Mouse (Mus musculus) adrenal gland, postnatal 36 days (tissue): ENCODE measurements at regions not wholly inside any gene's neighbourhood (a gene's known extent, or its start where the extent isn't known, plus 50 kb on each side); places are given as distances from the start of the nearest gene placed in this dataset.

Experiments used
- DNase-seq, 2 experiments: peaks; one replicate each; pipeline ENCODE4 v3.0.0; 2021; ENCODE audit warnings: mixed read lengths in 1 of 2

DNA sequence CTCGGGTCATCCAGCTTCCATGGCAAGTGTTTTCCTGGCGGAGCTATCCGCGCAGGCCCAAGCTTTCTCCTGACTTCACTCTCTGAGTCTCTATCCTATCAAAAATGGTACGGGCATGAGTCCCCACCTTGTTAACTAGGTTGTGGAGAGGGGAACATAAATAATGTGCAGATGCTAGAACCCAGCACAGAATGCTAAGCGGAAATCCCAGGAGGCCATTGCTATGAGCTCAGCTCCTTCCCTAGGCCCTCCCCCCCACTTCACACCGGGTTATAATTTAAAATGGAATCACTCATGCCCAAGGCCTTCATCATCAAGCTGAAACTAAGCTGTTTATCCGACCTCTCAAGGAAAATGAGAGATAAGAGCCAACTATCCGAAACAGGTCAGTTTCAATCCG is 60.4 kb upstream of the Cd83 start:
- no peak for DNase-seq

DNA sequence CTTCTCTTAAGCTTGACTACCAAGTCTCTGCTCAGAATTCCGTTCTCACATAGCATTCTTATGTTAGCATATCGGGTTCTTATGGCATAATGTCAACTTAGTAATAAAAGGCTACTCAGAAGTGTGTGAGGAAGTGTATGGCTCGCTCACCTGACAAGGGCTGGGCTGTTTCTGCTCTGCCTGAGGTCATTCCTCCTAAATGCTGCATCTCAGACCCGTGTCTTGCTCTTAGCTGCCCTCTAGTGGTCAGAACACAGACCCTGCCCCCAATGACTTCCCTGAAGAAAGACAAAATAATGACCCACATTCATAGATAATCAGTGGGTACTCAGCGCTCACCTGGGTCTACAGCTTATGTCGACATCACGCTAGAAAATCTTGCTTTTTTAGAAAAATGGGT is 58.9 kb upstream of the Cd83 start:
- DNase-seq: peak; percentile 69 to 79

DNA sequence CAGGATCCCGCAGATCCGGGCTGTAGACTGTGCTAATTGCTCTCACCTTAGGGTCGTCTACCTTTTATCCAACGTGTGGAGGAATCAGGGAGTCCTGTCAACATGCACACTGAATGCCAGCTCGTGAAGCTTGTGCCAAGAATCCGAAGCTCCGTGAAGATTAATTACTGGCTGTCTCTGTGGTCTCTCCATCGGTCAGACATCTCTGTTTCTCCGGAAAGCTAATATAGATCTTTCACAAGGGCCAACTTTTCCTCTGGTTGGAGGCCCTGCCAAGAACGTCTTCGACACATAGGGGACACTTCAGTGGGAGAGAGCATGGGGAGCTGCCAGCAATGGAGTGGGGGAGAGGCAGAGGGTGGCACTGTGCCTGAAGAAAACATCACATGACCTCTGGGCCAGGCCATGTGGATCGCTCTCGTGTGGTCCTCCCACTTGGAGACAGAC is 57.7 kb upstream of the Cd83 start:
- peak in 1 of 2 experiments; percentile 19 for DNase-seq

DNA sequence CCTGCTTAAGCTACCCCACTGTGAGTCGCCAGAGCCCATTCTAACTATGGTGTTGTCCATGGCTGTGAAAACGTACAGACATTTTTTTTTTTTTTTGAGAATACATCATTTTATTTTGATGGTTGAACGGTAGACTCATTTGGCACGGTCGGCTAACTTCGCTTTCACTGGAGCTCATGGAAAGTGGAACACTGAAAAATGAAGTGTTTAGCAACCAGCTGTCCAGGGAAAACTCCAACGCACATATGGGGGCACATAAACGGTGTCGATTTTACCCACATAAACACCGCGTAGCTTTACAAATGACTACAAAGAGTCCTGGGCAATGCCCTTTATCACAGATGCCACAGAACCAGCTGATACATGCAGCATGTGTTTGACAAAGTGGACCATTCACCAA is 55.0 kb upstream of the Cd83 start:
- no peak for DNase-seq

DNA sequence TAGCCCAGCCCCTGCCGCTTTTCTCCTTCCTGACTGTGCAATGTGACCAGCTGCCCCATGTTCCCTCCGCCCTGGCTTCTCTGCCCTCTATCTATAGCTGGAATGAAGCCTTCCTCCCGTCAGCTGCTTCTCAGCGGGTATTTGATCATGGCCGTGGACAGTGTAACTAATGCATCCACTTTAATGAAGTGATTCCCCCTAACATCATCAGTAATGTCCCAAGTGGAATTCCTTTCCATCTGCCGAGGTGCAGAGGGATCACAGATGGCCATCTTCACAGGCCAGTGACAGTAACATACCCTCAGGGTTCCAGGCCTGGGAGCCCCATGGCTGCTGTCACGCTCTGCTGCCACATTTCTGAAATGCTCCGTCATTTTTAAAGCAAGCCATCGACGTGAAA is 51.5 kb upstream of the Cd83 start:
- no peak for DNase-seq

DNA sequence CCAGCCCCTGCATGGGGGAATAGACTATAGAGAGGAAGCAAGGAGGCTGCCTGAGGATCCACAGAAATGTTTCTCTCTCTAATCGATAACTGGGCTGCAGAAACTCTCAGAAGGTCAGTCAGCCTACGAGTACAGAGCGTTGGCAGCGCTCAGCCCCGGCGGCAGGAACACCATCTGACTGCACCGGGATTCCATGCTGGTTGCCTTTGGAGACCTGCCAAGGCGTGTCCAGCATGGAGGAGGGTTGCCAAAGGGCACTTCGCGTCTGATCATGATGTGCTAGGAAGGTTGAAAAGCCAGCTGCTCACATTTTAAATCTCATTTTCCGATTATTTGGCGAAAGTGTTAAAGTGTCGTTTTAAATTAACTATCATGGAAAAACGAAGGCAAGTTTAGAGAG is 49.9 kb upstream of the Cd83 start:
- peak; percentile 73 to 80 for DNase-seq
